Mouse (Mus musculus) gastrocnemius, adult 8-10 months (tissue): ENCODE data around the gene Smim12. TPM values are rescaled to one million over a fixed set of nuclear protein-coding genes. Genes with fewer than 3 reads are reported as not detected.

Experiments
- DNase-seq, 2 experiments: peaks; one replicate each; pipeline ENCODE4 v3.0.0; 2022; ENCODE audit warnings: low spot score in 2 of 2
- total RNA-seq, 4 experiments: library from RNA; stranded (reverse); gene quantifications; 2 replicates each; pipeline ENCODE4 v1.2.4; 2022

Gene Smim12
- total RNA-seq, 4 experiments from 2014 or later: 35.4 to 41.1 (median 39.3) TPM

- peak; percentile 64 to 68 for DNase-seq
Observed at GRCm38 (mm10) chr4:127235742-127236487, 7.7 kb upstream of the Smim12 start.

- DNase-seq: no peak
Observed at GRCm38 (mm10) chr4:127236631-127237030, 7.0 kb upstream of the Smim12 start.

DNA sequence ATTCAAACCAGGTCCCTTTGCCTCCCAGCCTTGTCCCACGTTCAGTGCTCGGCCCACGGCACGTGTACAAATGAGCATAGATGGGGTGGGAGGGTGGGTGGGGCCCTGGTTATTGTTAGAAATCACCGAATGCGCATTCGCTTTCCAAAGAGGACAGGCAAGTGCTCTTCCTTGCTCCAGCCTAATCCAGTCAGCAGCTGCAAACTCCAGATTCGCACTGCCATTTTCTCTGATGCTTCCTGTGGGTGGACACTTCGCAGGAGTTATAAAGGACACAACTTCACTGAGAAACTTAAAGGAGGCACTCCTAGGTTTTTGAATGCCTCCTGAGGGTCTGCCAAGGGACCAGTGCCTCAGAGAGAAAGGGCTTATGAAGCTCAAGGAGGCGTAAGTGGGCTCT is 6.3 kb upstream of the Smim12 start:
- DNase-seq: no peak

- no peak for DNase-seq
Observed at GRCm38 (mm10) chr4:127242696-127243095, 888 bp upstream of the Smim12 start.

DNA sequence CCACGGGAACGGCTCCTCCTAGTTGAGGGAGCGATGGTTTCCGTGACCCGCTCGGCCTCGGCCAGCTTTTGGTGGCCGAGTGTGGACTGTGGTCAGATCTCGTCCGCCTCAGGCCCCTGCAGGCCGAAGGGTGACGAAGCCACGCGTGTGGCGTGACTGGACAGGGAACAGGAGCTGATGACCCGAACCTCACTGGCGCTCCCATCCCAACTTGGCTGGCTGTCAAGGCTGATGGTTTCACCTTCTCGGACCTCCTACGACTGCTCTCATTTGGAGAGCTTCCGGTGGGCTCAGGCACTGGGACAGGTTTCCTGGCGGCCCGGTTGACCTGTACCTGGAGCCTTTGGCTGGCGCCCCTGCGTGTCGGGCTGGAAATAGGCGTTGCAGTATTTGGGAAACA is 369 bp downstream of the Smim12 start:
- no peak for DNase-seq

DNA sequence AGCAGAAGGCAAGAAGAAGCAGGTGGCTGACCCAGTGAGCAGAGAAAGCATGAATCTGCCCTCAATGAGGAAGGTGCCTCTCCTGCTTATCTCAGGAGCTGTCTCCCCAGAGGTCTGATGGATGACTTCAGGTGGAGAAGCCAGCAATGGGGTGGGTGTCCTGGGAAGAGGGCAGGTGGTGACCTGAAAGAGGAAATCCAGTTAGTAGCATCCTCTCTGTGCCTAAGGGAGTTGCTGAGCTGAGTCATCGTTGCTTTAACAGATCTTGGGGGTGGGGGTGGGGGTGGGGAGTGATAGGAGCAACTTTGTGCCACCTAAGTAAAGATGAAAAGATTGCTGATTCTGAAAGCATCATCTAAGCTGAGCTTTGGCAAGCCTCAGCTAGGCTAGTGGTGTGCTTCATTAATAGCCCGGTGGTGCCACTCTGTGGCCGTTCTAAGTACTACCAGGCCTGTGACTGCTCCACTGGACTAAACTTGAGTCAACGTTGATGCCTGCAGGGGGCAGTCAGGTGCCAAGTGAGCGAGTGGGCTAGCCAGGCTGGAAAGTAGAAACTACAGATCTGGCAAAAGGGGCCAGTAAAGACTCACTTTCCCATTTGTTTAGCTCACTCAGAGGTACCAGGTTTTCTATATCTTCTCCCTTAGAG is 6.2 kb downstream of the Smim12 start:
- peak; percentile 91 for DNase-seq

DNA sequence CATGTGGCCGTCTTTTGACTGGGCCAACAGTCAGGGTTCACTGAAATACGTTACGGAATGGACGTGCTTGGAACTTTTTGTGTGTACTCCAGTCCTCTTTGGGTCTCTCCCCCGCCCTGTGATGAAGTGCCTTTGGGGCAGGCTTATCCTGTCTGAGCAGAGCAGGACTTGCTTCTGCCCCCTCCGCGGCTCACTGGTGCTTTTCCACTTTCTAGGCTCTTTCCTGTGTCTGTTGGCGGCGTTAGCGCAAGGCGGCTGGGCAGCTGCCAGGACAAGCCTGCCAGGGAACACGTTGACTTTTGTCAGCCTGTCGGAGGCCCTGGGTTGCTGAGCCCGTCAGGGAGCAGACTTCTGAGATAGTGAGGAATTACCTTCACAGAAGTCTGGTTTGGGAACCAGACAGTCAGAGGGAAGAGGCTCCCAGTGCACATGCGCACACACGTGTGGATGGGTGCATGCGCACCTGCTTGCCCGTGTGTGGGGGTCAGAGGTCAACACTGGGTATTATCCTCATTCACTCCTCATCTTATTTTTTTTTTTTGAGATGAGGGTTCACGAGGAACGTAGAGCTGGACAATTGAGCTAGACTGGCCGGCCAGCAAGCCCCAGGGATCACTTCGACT is 8.5 kb downstream of the Smim12 start:
- peak in 1 of 2 experiments; percentile 26 for DNase-seq

- no peak for DNase-seq
Observed at GRCm38 (mm10) chr4:127256739-127257138, 13.2 kb downstream of the Smim12 start.

DNA sequence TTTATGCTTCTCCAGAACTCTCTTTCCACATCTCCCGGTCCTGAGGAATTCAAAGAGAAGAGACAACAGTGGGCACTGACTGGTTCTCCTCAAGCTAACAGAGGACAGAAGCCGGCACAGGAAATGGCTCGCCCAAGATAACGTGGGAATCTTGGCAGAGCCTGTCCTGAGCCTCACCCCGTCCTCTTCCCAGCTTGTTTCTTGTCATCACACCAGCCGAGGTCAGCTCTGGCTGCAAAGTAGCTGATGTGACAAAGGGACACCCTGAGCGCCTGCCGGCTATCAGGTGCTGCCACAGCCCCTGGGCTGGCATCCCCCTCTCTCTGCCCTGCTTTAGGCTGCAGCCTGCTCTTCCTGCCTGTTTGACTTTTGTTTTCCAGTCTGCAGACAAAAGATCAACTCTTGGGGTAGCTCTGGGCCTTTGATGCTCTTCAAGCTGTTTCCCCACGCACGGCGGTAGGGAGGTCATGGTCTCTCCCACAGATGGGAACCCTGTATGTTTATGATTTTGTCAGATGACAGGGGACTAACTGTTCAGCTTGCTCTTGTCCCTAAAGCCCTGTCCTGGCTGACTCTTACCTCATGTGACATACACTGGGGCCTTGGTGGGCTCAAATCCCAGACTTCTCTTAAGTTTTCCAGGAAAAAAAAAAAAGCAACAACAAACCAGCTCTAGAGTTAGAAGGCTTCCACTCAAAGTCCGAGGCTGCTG is 14.8 kb downstream of the Smim12 start:
- DNase-seq: no peak

DNA sequence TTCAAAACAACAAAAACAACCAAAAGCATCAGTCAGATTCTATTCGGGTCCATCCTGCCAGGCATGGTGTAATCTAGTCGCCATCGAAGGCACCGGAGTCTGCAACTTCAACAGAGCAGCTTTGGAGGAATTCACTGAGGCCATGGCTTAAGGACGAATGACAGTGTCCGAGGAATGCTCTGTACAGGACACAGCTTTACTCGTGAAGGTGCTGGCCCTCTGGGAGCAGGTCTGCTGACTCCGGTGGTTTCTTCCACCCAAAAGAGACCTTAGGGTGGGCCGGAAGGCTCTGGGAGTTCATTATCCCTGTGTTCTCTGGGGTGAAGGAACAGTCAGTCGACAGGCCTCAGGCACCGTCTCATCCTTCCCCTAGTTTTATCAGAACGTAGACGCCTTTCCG is 18.0 kb downstream of the Smim12 start:
- no peak for DNase-seq

DNA sequence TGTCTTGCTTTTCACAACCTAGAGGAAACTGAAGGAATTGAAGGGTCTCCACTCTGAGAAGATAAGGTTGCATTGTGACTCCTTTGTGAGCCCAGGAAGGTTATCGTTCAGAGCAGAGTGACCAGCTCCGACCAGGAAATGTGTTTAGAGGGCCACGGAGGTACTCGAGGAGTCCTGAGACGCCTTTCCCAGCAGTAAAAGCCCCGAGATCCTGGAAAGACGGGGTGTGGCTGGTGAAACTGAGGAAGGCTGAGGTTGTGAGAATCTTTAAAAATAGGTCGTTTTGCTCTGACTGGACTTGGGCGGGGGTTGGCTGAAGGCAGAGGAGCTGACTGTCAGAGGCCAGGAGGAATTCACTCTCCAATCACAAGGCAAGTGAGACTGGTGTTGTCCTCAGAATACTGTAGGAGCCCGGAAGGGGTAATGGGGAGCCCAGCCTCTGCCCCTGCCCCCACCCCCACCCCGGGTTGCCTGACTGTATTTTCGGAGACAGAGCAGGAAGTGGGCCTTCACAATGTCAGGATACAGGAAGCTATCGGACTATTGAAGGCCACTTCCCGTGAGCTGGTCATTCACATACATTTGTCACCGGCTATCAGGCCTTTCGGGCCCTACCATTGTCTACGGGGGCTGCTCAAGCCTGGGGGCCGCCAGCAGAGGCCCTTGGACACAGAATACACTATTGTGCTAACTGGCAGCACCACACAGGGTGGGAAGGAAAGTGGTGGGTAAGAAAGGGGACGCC is 20.0 kb downstream of the Smim12 start:
- DNase-seq: no peak

- DNase-seq: no peak
Observed at GRCm38 (mm10) chr4:127264183-127264554, 20.6 kb downstream of the Smim12 start.

DNA sequence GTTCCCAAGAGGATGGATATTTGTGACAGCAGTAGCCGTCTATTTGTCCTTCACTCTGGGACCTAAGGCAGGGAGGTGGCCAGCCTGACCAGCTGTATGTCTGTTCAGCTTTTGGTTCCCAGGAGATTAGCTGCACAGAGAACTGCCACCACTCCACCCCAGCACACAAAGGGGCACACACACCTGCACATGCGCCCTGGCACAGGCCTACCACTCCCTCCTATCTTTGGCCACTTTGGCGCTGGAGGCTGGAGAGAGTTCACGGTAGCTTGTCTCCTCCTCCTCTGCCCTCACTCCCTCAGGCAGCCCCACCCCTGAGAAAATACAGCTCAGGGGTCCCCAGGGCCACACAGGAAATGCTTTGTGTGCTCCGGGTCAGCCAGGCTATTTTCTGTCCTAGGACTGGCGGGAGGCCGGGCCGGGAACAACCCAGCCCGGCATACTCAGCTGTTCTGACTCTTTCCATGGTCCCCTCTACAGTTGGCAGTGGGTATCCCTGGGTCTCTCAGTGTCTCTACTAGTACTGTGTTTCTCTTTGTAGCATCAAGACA is 34.9 kb downstream of the Smim12 start:
- DNase-seq: peak in 1 of 2 experiments; percentile 15

- DNase-seq: no peak
Observed at GRCm38 (mm10) chr4:127279241-127279640, 35.7 kb downstream of the Smim12 start.

- no peak for DNase-seq
Observed at GRCm38 (mm10) chr4:127286907-127287306, 43.3 kb downstream of the Smim12 start.

DNA sequence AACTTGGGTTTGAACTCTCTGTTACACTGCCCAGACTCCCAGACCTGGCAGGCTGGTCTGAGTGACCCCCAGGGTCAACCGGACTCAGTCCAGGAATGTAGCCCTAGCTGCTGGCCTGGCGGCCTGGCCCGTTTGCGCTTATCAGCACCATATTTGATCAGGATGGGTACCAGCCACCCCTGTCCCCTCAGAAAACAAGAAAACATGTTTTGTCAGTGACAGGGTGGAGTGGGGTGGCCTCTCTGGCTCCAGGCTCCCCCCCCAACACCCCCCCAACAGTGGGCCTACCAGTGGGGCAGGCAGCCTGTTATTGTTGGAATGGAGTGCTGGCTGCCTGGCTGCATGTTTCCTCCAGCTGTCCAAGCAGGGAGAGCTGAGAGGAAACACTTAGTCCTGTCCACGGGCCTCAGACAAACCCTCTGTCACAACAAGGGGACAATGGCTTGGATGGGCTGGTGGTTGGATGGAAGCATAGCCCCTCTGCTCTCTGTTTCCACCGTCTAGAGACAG is 45.5 kb downstream of the Smim12 start:
- DNase-seq: no peak

GRCm38 (mm10) chr4:127292631-127293030 is 49.0 kb downstream of the Smim12 start:
- DNase-seq: no peak
